Mouse (Mus musculus) G1E-ER4 (cell line): Measurements from ENCODE around the gene Carmil3. TPM values are rescaled to one million over a fixed set of nuclear protein-coding genes. Genes with fewer than 3 reads are reported as not detected.

Experiments used
- GATA1 ChIP-seq: IDR thresholded peaks from one replicate; pipeline ENCODE4 v1.8.0; 2012; ENCODE audit warnings: low read length, inconsistent platforms
- polyA plus RNA-seq: library from polyadenylated mRNA; stranded (reverse); fragments of >175 nt; gene quantifications from 2 replicates; pipeline ENCODE4 v1.2.3, GENCODE M21; 2012

Gene Carmil3
- polyA plus RNA-seq, 1 experiment = 6.3 TPM

DNA sequence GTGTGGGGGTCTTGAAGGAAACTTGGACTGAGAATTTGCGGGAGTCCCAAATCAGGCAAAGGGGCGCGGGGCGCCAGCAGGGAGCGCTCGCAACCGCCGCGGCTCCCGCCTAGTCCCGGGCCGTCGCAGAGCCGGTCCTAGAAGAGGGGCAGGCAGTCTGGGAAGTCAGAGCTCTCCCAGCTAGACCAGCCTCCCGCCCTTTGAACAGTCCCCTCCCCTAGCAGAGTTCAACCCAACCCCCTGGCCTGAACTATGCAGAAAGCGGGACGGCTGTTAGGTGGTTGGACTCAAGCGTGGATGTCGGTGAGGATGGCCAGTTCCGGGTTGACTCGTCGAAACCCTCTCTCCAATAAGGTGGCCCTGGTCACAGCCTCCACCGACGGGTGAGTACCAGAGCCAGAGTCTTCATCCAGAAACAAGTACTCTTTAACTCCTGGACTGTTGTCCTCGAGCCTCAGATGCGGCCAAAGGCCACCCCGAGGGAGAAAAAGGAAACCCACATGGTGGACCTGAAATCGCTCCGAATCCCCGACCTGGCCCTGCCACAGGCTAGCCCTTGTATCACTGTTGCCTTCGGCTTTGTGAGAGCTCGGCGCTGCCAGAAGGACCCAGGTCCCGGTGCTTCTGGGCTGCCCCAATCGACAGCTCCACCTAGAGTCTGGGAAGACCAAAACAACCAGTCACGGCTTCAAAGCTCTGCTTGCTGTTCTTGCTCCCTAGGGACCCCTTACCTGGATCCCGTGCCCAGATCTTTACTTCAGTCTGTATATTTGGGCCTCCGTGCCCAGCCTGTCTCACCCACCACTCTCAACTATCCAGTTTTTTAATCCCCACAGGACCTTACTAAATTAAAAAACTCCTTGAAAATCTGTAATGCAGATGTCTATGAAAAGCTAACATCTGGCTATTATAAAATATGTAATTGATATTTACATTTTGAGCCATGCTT, 11.5 kb upstream of the Carmil3 start, which contains the start of gene Dhrs4:
Dhrs4 (plus strand) TSS at position 108 of the 949 bp plus-strand sequence.
- no peak for TF ChIP-seq GATA1

DNA sequence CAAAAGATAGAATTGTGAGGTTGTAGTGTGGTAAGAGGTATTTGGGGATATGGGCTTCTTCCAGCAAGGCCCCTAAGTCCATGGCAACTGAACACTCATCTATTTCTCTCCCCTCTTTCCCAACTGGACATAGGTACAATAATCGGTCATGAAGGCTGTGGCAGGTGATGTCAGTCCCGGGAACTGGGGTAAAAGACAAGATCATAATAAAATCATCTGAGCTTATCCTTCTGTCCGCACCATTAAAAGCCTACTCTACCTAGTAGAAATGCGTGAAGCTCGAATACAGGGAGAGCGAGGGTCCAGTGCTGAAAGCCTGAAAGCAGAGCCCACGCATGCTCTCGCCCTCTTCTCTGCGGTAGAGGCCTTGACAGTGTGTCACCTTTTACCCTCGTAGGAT, 10.8 kb upstream of the Carmil3 start:
- TF ChIP-seq GATA1 = no peak

DNA sequence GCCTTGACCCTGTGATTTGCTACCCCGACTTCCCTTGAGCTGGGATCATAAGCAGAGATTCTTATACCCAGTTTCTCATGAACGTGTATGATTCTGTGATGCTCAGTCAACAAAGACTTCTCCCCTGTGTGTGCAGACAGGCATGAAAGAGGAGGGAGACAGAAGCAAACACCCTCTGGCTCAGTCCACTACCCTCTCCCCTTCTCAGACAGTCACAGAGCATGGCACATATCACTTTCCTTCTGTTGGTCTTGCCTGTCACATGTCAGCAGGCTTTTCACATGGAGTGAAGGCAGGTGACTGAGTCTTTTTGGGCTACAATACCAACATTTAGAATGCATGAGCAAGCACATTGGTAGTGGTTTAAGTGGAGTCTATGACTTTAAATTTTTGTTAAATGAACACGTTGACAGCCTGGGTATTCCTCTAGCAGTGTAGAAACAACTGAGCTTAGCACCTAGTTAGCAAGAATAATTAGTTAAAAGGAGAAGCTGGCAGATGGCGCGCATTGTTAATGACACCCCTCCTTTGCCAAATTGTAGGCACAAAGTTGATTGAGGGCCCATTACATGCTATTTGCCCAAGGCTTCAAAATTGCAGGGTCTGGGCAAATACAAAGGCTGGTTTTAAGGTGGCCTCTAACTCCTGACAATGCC, 5.9 kb upstream of the Carmil3 start:
- no peak for TF ChIP-seq GATA1

- no peak for TF ChIP-seq GATA1
Measured at GRCm38 (mm10) chr14:55486836-55487235, 3.6 kb upstream of the Carmil3 start.

DNA sequence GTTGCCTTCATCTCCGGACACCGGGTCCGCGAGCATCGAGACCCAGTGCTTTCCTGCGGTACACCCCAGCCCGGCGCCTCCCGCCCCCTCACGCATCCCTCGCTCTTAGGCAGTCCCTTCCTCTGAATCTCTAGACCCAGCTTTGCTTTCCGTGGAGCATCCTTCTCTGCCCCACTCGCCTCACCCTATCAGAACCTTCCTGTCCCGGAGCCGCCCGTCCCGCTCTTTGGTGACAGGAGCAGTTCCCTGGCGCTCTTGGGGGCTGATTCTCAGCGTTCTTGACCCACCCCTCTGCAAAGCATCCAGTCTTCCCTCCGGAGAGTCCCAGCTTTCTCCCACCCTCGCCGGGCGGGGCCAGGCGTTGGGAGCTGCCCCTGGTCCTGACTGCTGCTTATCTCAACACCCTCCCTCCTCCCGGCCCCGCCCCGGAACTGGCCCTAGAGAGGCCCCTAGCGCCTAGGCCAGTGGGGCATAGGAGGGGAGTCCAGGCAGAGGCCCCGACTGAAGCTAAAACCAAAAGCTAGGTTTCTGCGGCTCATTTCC, 911 bp downstream of the Carmil3 start:
- TF ChIP-seq GATA1 = no peak

DNA sequence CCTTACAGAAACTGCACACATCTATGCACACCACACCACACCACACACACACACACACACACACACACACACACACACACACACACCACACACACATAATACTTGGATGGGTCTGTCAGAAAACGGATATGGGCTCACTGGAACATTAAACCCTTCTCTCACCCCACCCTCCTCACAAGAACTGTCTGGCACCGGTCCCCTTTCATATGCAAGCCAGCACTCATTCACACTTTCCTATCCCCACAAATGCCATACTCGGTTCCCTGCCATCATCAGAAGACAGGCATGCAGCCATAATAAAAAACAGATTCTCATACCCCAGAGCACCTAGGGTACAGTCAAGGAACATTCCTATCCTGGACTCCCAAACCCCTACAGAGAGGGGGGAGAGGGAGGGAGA, 1.7 kb downstream of the Carmil3 start:
- no peak for TF ChIP-seq GATA1

DNA sequence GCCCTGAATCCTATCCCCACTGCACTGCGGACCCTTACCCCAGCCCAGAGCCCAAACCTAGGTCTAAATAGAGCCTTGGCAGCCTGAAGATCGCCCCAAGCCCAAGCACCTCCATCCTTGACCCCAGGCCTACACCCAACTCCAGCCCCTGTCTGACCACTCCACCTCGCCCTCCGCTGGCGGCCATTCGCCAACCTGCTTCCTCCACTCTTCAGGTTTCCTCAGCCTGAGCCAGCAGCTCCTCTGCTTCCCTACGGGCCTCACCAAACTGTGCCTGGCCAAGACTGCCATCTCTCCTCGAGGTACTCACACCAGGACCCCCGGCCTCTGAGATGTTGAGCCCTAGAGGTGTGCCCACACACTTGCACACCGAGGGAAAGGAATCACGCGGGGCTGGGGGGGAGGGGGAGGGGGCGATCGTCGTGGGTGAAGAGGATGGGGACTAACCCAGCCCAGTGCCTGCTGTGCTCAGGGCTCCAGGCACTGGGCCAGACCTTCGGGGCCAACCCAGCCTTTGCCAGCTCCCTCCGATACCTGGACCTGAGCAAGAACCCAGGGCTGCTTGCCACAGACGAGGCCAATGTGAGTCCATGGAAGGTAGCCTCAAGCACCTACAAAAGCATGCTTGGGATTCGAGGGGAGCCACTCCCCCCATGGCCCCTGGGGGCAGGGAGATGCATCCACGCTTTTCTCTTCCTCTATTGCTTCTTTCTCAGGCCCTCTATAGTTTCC, 5.2 kb downstream of the Carmil3 start:
- no peak for TF ChIP-seq GATA1

- no peak for TF ChIP-seq GATA1
Measured at GRCm38 (mm10) chr14:55496761-55497448, 6.5 kb downstream of the Carmil3 start.

DNA sequence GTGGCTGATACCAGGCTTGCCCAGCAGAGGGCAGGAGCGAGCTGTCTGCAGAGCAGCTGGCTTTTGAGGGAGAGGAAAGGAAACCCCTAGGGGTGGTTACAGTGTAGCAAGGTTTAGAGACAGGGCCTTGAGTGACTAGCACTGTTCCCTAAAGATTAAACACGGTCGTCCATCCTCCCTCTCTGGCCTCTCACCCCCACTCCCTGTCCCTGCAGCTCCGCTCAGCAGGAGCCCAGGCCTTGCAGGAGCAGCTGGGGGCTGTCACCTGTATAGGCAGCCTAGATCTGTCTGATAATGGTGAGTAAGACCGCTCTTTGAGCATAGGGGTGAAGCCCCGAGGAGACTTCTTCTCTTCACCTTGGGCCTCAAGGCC, 7.0 kb downstream of the Carmil3 start:
- no peak for TF ChIP-seq GATA1

DNA sequence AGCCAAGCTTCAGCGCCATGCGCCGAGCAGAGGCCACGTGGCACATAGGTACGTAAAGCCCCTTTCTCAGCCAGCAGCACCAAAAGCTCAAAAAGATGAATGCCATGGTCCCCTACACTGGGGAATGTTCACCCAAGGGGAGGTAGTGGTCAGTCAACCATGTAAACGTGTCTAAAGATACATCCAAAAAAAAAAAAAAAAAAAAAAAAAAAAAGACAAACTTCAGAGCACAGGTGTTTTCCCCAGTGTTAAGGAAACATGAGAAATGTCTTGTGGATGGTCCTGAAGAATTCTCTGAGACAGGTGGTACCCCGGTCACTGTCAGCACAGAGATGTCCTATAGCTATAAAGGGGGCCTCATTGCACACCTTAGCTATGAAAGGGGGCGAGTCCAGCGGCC, 15.2 kb downstream of the Carmil3 start:
- TF ChIP-seq GATA1 = no peak

GRCm38 (mm10) chr14:55507801-55508200, 17.4 kb downstream of the Carmil3 start:
- TF ChIP-seq GATA1 = no peak

- no peak for TF ChIP-seq GATA1
Measured at GRCm38 (mm10) chr14:55509540-55509939, 19.1 kb downstream of the Carmil3 start.

DNA sequence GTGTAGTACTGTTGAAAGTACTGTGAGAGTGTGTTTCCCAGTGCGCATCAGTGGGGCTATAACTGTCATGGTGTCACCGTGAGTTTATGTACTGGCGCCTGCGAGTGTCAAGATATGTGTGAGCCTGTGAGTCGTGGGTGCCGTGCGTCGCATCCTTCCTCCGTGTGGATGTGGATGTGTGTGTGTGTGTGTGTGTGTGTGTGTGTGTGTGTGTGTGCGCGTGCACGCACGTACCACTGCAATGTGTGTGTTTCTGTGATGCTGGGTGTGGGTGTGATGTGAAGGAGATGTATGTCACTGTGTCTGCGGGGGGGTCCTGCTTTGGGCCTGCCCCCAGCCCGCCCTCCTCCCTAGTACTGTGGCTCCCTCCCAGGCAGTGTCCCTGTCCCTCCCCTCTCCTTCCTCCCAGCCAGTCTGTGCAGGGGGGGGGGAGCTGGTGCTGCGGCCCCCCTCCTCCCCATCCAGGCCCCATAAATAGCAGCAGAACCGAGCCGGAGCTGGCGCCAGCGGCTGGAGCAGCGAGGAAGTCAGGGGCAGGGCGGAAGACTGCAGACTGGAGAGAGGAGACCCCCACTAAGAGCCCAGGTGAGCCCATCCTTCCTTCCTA, 19.8 kb downstream of the Carmil3 start, which contains the start of gene Cpne6:
Cpne6 (plus strand) TSS at position 321 of the 607 bp plus-strand sequence.
- TF ChIP-seq GATA1 = no peak

- no peak for TF ChIP-seq GATA1
Measured at GRCm38 (mm10) chr14:55511037-55511436, 20.6 kb downstream of the Carmil3 start.

- TF ChIP-seq GATA1 = no peak
Measured at GRCm38 (mm10) chr14:55513927-55514326, 23.5 kb downstream of the Carmil3 start.
